Mouse (Mus musculus): ENCODE measurements around the gene Hspa1b. TPM values are rescaled to one million over a fixed set of nuclear protein-coding genes. Genes with fewer than 3 reads are reported as not detected.

Hspa1b gene
- polyA plus RNA-seq, 1 experiment from 2014 or later: not detected

- Histone ChIP-seq H3K9me3 (no peaks in the 10 kb centered on the region), H3K4me1 (peaks cover 9% of the 10 kb centered on the region), H3K4me2 (replicated peaks) (no peak overlapping the region), H3K4me3 (no peak overlapping the region), H3K9ac (replicated peaks) (no peak overlapping the region), H3K27me3 (peaks cover 3% of the 10 kb centered on the region; the same call in 1 of the 2 replicates), H3K27ac (replicated peaks) (no peak overlapping the region), H3K36me3 (peaks cover 8% of the 10 kb centered on the region; the same call in 1 of the 2 replicates)
- no peak for ATAC-seq (ENCODE audit: low FRiP score, low read depth)
- WGBS: 57% methylated on average over 8 of the region's 8 CpGs
Measured at GRCm38 (mm10) chr17:34934830-34935229, 24.2 kb downstream of the Hspa1b start.

- Histone ChIP-seq H3K36me3 (peaks cover 8% of the 10 kb centered on the region; the same call in 1 of the 2 replicates), H3K27ac (replicated peaks) (no peak overlapping the region), H3K9me3 (no peaks in the 10 kb centered on the region), H3K9ac (replicated peaks) (no peak overlapping the region), H3K4me3 (no peak overlapping the region), H3K4me1 (peaks cover 9% of the 10 kb centered on the region), H3K4me2 (replicated peaks) (no peak overlapping the region), H3K27me3 (peaks cover 3% of the 10 kb centered on the region; the same call in 1 of the 2 replicates)
- no peak for ATAC-seq (ENCODE audit: low FRiP score, low read depth)
- WGBS: 68% methylated on average over 24 of the region's 24 CpGs
Measured at GRCm38 (mm10) chr17:34934031-34934430, 25.0 kb downstream of the Hspa1b start.

GRCm38 (mm10) chr17:34932287-34932686 is 26.8 kb downstream of the Hspa1b start:
- H3K4me2 ChIP-seq (replicated peaks): peak overlapping the region; percentile 98
- peak overlapping the region; percentile 83 for H3K9ac ChIP-seq (replicated peaks)
- H3K4me1 ChIP-seq: peaks cover 9% of the 10 kb centered on the region
- peaks cover 8% of the 10 kb centered on the region; the same call in 1 of the 2 replicates for H3K36me3 ChIP-seq
- ATAC-seq (ENCODE audit: low FRiP score, low read depth): no peak
- peak overlapping the region; percentile 72 for H3K4me3 ChIP-seq
- H3K27me3 ChIP-seq: peaks cover 3% of the 10 kb centered on the region; the same call in 1 of the 2 replicates
- H3K9me3 ChIP-seq: no peaks in the 10 kb centered on the region
- 94% methylated on average over 8 of the region's 8 CpGs for WGBS
- no peak overlapping the region for H3K27ac ChIP-seq (replicated peaks)

- Histone ChIP-seq H3K4me3 (peak overlapping the region; percentile 72), H3K27me3 (peaks cover 3% of the 10 kb centered on the region; the same call in 1 of the 2 replicates), H3K4me2 (replicated peaks) (peak overlapping the region; percentile 98), H3K27ac (replicated peaks) (0 out of 2 replicates have a peak overlapping the region, but pooled peaks have one; percentile 15), H3K9me3 (no peaks in the 10 kb centered on the region), H3K36me3 (peaks cover 8% of the 10 kb centered on the region; the same call in 1 of the 2 replicates), H3K4me1 (peaks cover 9% of the 10 kb centered on the region), H3K9ac (replicated peaks) (peak overlapping the region; percentile 83)
- ATAC-seq (ENCODE audit: low FRiP score, low read depth): no peak
- 18% methylated on average over 14 of the region's 14 CpGs for WGBS
Measured at GRCm38 (mm10) chr17:34931735-34932098, 27.3 kb downstream of the Hspa1b start.

- H3K4me1 ChIP-seq: peaks cover 9% of the 10 kb centered on the region
- peak; percentile 98 for ATAC-seq (ENCODE audit: low FRiP score, low read depth)
- H3K27me3 ChIP-seq: peaks cover 3% of the 10 kb centered on the region; the same call in 1 of the 2 replicates
- peak within 1 kb of the TSS; percentile 83 for H3K9ac ChIP-seq (replicated peaks)
- peak within 1 kb of the TSS; percentile 72 for H3K4me3 ChIP-seq
- peaks cover 8% of the 10 kb centered on the region; the same call in 1 of the 2 replicates for H3K36me3 ChIP-seq
- H3K4me2 ChIP-seq (replicated peaks): peak within 1 kb of the TSS; percentile 98
- H3K27ac ChIP-seq (replicated peaks): 0 out of 2 replicates have a peak within 1 kb of the TSS, but pooled peaks have one; percentile 15
- WGBS: under 1% methylated on average over 37 of the region's 38 CpGs
- H3K9me3 ChIP-seq: no peaks in the 10 kb centered on the region
Measured at GRCm38 (mm10) chr17:34931061-34931734, 27.8 kb downstream of the Hspa1b start, which contains the start of gene Neu1. Gene Neu1 (plus strand): TSS chr17:34931253.

GRCm38 (mm10) chr17:34928841-34929240 is 30.2 kb downstream of the Hspa1b start:
- peaks cover 3% of the 10 kb centered on the region; the same call in 1 of the 2 replicates for H3K27me3 ChIP-seq
- WGBS: 94% methylated on average over 4 of the region's 4 CpGs
- no peak overlapping the region for H3K27ac ChIP-seq (replicated peaks)
- peaks cover 9% of the 10 kb centered on the region for H3K4me1 ChIP-seq
- no peak overlapping the region for H3K9ac ChIP-seq (replicated peaks)
- H3K4me2 ChIP-seq (replicated peaks): no peak overlapping the region
- H3K9me3 ChIP-seq: no peaks in the 10 kb centered on the region
- ATAC-seq (ENCODE audit: low FRiP score, low read depth): no peak
- no peaks in the 10 kb centered on the region for H3K36me3 ChIP-seq
- H3K4me3 ChIP-seq: no peak overlapping the region

GRCm38 (mm10) chr17:34927306-34928019 is 31.6 kb downstream of the Hspa1b start:
- Histone ChIP-seq H3K36me3 (no peaks in the 10 kb centered on the region), H3K9me3 (no peaks in the 10 kb centered on the region), H3K27me3 (peaks cover 2% of the 10 kb centered on the region; the same call in 1 of the 2 replicates), H3K4me3 (no peak overlapping the region), H3K9ac (replicated peaks) (no peak overlapping the region), H3K27ac (replicated peaks) (no peak overlapping the region), H3K4me2 (replicated peaks) (no peak overlapping the region), H3K4me1 (peaks cover 9% of the 10 kb centered on the region)
- WGBS: 87% methylated on average over 18 of the region's 18 CpGs
- no peak for ATAC-seq (ENCODE audit: low FRiP score, low read depth)

- 72% methylated on average over 5 of the region's 5 CpGs for WGBS
- no peak for ATAC-seq (ENCODE audit: low FRiP score, low read depth)
- Histone ChIP-seq H3K9me3 (no peaks in the 10 kb centered on the region), H3K36me3 (no peaks in the 10 kb centered on the region), H3K4me2 (replicated peaks) (no peak overlapping the region), H3K27me3 (no peaks in the 10 kb centered on the region), H3K9ac (replicated peaks) (no peak overlapping the region), H3K27ac (replicated peaks) (no peak overlapping the region), H3K4me1 (no peaks in the 10 kb centered on the region), H3K4me3 (no peak overlapping the region)
Measured at GRCm38 (mm10) chr17:34924258-34924657, 34.8 kb downstream of the Hspa1b start.

- H3K4me1 ChIP-seq: no peaks in the 10 kb centered on the region
- H3K27me3 ChIP-seq: no peaks in the 10 kb centered on the region
- H3K36me3 ChIP-seq: no peaks in the 10 kb centered on the region
- H3K4me2 ChIP-seq (replicated peaks): no peak overlapping the region
- H3K4me3 ChIP-seq: no peak overlapping the region
- WGBS: 52% methylated on average over 6 of the region's 6 CpGs
- no peak for ATAC-seq (ENCODE audit: low FRiP score, low read depth)
- no peak overlapping the region for H3K27ac ChIP-seq (replicated peaks)
- H3K9ac ChIP-seq (replicated peaks): no peak overlapping the region
- H3K9me3 ChIP-seq: no peaks in the 10 kb centered on the region
Measured at GRCm38 (mm10) chr17:34922939-34923338, 36.1 kb downstream of the Hspa1b start.

GRCm38 (mm10) chr17:34917188-34917587 is 41.9 kb downstream of the Hspa1b start:
- peaks cover 20% of the 10 kb centered on the region for H3K36me3 ChIP-seq
- WGBS: 82% methylated on average over 9 of the region's 9 CpGs
- no peaks in the 10 kb centered on the region; the same call in 1 of the 2 replicates for H3K4me1 ChIP-seq
- ATAC-seq (ENCODE audit: low FRiP score, low read depth): no peak
- no peak overlapping the region for H3K27ac ChIP-seq (replicated peaks)
- no peak overlapping the region for H3K9ac ChIP-seq (replicated peaks)
- H3K4me2 ChIP-seq (replicated peaks): no peak overlapping the region
- no peak overlapping the region for H3K4me3 ChIP-seq
- H3K27me3 ChIP-seq: no peaks in the 10 kb centered on the region
- no peaks in the 10 kb centered on the region for H3K9me3 ChIP-seq

GRCm38 (mm10) chr17:34916316-34916715 is 42.7 kb downstream of the Hspa1b start:
- no peak overlapping the region for H3K27ac ChIP-seq (replicated peaks)
- H3K4me1 ChIP-seq: no peaks in the 10 kb centered on the region; the same call in 1 of the 2 replicates
- no peak overlapping the region for H3K4me2 ChIP-seq (replicated peaks)
- H3K36me3 ChIP-seq: peaks cover 29% of the 10 kb centered on the region
- no peaks in the 10 kb centered on the region for H3K27me3 ChIP-seq
- ATAC-seq (ENCODE audit: low FRiP score, low read depth): no peak
- 86% methylated on average over 5 of the region's 5 CpGs for WGBS
- H3K9ac ChIP-seq (replicated peaks): no peak overlapping the region
- H3K9me3 ChIP-seq: no peaks in the 10 kb centered on the region
- H3K4me3 ChIP-seq: no peak overlapping the region

GRCm38 (mm10) chr17:34915410-34915831 is 43.6 kb downstream of the Hspa1b start:
- H3K9ac ChIP-seq (replicated peaks): no peak overlapping the region
- 0 out of 2 replicates have a peak, but pooled peaks have one; percentile 47 for ATAC-seq (ENCODE audit: low FRiP score, low read depth)
- no peaks in the 10 kb centered on the region for H3K9me3 ChIP-seq
- H3K27me3 ChIP-seq: no peaks in the 10 kb centered on the region
- WGBS: 29% methylated on average over 11 of the region's 11 CpGs
- no peak overlapping the region for H3K4me3 ChIP-seq
- H3K27ac ChIP-seq (replicated peaks): no peak overlapping the region
- no peaks in the 10 kb centered on the region; the same call in 1 of the 2 replicates for H3K4me1 ChIP-seq
- H3K4me2 ChIP-seq (replicated peaks): no peak overlapping the region
- H3K36me3 ChIP-seq: peaks cover 38% of the 10 kb centered on the region
